Mouse (Mus musculus): Measurements from ENCODE around the gene Usp54.
"Not testable (repeated sequence)": the region's sequence is repeated elsewhere in the genome, so short reads cannot be mapped to it uniquely, and the experiment has no call there.

The Usp54 gene

DNA sequence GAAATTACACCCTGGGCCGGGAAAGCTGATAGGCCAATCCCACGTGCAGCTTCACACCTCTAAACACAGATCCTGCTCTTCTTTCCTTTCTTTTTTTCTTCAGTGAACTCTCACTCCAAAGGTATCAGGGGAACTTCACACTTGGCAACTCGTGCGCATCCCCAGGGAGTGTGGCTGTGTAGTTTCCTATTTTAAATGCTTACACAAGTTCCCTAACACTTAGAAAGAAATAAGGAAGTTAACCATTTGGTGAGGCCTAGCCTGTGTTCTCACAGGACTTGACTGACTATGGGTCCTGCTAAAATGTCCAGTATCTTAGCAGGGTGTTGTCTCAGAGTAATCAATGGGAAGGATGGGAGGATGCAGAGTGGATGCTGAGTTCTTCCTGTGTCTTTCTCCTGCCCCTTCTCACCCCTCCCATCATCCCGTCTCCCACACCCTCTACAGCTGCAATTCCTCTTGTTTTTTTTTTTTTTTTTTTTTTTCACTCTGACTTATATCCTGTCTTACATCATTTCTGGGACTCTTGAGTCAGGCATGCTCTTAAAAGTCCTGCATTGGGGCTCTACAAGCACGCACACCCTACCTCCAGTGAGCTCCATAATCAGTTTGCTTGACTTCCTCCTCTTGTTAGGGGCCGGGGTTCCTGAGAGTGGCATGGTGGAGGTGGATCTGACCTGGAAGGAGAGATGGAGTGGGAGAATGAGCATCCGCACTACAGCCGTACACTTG lies 14.0 kb upstream of the Usp54 start:
- DNase-seq = no peak

DNA sequence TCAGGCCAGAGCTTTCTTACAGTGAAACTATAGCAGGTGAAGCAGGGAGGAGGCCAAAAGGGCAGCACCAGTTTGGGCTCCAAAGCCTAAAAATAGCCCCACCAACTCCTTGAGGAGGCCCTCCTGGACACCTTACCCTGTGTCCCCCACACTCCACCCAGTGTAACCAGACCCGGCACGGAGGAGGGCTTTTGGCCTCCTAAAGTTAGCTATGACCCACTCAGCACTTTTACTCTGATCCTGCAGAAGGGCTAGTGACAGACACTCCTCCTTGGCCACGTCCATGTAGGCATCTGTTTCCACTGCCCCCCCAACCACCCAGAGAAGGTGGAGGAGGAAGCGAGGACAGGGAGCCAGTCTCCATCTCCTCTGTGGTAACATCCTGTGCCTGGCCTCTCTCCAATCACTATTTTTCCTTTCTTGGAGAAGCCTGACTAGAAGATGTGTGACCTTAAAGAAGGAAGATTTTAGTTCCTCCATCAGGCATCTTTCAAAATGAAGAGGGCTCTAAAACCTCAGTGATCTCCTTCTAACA lies 10.9 kb upstream of the Usp54 start:
- DNase-seq = no peak

DNA sequence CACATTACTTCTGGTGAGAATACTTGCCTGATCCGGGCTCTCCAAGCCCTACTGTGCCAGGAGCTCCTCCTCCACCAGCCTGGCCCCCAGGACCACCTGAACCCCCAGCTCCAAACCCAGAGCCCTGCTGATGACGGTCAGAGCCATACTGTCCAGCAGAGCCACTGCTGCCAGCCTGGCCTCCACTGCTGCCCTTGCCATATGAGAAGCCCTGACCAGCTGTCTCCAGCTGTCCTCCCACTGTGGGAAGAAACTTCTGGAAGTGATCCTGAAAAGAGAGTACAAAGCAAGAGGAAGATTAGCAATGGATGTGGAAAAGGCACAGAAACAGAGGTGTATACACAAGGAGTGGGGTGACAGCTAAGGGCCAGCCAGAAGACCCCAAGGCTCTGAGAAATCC lies 10.1 kb upstream of the Usp54 start:
- peak; percentile 48 for DNase-seq

DNA sequence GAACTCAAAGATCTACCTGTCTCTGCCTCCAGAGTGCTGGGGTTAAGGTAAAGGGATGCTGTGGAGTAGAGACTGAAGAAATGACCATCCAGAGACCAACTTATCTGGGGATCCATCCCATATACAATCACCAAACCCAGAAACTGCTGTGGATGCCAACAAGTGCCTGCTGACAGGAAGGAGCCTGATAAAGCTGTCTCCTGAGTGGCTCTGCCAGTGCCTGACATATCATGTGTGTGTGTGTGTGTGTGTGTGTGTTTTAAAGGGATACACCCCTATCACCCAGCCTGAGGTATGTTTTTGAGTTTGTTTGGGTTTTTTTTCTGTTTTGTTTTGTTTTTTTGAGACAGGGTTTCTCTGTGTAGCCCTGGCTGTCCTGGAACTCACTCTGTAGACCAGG lies 5.5 kb upstream of the Usp54 start:
- no peak for DNase-seq

DNA sequence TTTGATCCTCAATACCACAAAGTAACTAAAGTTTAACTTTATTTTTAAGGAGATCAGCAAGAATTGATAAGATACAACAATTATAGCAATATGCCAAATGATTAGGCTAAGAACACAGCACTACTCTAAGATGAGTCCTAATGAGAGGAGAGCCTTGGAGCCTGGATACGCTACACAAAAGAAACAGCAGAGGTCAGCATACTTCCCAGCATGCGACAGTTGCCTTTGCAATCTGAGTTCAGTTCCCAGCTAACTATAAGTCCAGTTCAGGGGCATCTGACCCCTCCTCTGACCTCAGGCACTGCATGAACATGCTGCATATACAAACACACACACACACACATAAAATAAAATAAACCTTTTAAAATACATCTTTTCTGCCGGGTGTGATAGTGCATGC lies 4.7 kb upstream of the Usp54 start:
- DNase-seq = no peak

DNA sequence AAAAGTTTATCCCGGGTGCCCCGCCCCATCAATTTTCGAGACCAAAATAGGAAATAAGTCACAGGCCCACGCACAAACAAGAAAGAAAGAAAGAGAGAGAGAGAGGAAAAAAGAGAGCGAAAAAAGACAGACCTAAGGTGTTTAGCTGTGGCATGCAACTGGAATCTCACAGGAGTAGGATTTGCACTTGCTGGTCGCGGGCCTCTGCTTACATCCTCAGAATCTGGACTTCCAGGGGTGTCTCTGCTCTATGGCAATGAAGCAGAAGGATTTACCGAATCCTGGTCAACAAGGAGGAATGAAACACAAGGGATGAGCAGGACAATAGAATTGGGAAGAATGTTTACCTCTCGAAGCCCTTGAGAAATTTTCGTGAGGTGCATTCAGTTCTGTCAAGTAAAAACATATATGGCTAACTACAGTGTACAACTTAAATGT lies 594 bp upstream of the Usp54 start:
- DNase-seq = no peak

DNA sequence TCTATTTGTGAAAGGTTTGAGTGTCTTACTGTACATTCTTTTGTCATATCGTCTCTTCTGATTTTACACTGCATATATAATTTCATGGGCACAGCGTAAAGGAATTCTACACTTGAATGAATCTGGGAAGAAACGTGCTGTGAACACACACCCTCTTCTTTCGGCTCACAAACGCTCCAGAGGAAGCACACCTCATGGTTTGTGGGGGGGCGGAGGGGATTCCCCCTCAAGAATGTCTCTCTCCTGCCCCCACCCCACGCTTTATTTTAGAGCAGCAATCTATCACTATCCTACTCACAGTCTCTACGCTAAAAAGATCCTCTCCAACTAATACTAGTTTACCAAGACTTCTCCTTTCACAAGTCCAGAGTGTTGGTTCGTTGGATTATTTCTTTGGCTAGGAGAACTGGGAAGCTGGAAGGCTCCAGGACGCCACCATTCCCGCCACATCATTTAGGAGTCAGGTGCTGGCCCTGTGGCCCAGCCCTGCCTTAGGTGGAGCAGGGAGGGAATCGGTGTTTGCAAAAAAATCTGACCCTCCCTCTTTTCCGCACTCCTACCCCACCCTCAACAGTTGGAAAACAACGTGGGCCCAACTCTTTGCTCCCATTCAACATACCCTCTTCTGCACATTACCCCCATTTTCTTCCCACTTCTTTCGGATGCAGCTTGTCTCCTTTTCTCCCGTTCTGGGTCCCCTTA lies 794 bp downstream of the Usp54 start:
- DNase-seq = no peak

DNA sequence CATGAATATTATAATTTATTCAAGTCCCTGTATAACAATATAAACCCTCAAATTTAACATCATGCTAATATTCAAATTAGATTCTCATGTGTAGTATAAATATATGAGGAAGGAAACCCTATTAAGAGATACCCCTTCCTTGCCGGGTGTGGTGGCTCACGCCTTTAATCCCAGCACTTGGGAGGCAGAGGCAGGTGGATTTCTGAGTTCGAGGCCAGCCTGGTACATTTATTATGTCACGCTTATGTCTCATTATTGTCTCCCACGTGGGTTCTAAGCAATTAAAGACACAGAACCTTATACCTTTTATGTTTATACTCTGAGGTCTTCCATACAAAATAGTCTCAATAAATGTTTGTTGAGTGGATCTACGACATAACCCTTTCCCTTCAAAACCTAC lies 2.2 kb downstream of the Usp54 start:
- DNase-seq = no peak

DNA sequence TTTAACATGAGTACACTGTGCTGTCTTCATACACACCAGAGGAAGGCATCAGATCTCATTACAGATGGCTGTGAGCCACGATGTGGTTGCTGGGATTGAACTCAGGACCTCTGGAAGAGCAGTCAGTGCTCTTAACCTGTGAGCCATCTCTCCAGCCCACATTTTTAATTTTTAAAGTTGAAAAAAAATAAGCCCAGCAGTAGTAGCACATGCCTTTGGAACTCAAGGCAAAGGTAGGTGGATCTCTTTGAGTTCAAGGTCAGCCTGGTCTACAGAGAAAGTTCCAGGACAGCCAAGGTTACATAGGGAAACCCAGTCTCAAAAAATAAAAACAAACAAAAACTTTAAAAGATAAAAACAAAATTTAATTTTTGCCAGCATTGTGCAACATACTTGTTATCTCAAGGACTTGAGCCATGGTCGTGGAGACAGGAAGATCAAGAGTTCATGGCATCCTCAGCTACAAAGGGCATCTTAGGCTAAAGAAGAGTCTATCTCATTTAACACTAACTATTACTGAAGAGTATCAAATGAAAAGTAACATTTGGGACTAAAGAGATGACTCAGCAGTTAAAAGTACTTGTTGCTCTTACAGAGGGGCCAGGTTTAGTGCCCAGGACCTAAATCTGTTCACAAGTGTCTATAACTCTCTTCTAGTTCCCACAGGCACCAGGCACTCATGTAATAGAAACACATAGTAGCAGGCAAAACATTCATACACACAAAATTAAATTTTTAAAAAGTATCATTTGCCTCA lies 2.9 kb downstream of the Usp54 start:
- no peak for DNase-seq

DNA sequence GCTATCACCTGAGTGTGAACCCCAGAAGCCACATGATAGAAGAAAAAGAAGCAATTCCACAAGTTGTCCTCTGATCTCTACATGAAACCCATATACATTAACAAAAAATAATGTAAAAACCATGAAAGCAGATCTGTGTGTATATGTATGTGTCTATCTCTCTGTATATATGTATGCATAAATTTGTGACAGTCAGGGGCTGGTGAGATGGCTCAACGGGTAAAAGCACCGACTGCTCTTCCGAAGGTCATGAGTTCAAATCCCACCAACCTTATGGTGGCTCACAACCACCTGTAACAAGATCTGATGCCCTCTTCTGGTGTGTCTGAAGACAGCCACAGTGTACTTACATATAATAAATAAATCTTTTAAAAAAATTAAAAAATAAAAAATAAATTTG lies 3.9 kb downstream of the Usp54 start:
- DNase-seq = not testable (repeated sequence)

DNA sequence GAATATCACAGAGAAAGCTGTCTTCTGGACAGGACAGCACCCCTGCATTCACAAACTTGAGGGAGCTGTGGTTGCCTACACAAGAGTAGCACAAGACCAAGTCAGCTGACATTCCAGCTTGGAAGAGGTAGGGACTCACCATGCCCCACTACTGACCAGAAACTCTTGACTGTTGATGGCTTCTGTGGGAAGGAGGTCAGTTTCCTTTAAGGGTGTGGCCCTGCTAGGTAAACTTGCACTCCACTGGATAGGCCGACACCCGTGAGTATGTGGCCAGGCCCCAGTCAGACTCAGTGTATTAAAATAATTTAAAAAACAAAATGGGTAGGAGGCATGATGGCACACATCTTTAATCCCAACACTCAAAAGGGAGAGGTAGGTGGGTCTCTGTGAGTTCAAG lies 5.3 kb downstream of the Usp54 start:
- no peak for DNase-seq

DNA sequence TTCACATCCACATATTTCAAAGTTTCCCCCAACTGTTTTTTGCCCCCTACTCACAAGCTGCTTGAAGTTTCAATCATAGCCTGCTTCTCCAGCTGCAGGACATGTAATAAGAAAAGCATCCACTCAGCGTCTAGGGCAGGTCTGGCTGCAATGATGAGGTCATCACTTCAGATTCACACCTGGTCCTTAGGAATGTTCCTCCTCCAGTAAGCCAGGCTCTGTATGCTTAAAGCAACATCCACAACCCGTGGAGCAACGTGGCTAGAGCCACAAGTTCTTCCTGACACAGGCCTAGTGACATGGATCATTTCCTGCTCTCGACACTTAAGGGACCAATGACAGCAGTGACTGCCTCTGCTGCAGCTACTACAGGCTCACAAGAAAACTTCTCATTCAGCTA lies 9.6 kb downstream of the Usp54 start:
- DNase-seq = no peak

DNA sequence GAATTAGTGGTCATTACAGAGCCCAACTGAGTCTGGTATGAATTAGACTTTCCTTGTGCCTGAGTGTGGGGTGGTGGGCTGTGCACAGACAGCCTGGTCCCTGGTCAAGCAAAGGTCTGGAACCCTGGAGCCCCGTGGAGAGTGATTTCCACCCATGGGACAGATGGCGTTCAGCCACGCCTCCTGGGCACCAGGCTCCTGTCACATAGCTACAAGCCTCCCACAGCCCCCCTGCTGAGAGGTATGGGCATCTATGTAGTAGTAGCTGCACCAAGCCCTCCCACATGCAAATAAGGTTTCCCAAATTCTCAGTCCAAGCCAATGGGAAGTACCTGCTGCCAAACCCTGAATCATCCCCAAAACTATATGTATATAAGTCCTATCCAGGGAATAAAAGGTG lies 13.9 kb downstream of the Usp54 start:
- no peak for DNase-seq

DNA sequence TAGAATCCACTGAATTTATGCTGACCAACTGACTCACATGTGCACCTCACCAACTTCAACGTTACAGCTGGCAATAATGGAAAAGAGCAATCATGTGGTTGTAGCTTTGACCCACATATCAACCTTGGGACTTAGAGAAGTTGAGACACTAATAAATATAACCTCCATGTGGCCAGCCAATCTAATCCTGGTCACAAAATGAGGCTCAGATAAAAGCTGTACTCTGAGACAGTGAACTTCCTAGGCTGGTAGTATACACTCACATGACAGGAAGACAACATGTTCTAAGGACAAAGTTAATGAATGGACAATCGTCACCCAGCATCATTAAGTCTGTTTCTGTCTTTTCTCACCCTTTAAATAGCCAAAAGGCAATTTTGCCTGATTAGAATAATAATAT lies 14.4 kb downstream of the Usp54 start:
- DNase-seq = no peak

DNA sequence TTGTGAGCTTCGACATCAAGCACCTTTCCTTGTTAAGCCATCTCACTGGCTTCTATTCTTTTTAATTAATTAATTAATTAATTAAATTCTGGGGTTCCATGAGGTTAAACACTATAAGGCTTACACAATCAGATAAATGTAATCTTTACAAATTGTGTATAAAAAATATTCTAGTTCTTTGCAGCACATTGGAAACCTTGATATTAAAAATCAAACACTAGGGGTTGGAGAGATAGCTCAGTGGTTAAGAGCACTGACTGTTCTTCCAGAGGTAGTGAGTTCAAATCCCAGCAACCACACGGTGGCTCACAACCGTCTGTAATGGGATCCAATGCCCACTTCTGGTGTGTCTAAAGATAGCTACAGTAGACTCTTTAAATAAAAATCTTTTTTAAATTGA lies 18.0 kb downstream of the Usp54 start:
- no peak for DNase-seq

DNA sequence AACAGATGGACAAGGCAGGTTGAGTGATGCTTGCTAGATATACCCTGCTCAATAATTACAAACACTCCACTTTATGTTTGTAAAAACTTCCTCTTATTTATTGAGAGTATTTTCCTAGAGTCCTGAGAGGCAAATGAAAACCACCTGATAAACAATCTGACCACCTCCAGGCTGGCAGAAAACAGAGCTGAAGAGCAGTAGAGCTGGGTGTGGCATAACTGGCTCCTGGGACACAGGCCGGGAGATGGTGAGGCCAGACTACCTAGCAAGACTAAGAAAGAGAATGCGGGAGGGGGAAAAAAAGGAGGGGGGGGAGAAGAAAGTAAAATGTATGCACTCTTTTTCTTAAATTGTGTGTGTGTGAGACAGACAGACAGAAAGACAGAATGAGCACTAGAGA lies 18.5 kb downstream of the Usp54 start:
- DNase-seq = no peak

DNA sequence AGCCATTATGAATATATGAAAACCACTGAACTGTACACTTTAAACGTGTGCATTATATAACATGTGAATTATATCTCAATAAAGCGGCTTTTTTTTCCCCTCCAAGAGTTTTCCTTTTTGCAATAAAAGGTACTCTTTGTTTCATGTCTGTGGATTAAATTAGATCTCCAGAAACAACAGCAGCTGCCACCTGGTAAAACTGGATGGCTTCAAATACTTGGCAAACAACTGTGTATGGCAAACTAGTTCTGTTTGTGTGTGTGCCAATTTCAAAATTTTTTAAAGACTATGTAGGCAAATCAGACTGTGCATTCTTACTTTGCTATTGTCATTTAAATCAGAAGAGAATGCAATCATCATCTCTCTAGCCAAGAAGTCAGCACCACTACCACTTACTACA lies 19.0 kb downstream of the Usp54 start:
- DNase-seq = no peak

DNA sequence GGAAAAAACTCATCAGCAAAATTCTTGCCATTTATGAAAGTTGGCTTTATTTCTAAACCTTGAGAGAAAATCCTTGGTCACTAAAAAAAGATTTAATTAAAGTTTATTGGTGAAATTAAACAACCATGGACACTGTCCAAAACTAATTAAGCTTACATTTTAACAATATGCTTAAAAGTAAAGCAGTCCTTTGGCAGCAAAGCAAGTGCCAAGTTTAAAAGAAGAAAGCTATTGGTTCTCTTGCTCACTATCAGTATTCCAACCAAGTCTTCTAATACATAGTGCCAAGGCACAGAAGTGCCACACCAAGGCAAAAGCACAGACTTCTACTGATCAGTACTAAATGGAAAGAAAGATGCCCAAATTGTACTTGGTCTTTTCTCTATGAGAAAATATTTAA lies 21.7 kb downstream of the Usp54 start:
- DNase-seq = no peak

DNA sequence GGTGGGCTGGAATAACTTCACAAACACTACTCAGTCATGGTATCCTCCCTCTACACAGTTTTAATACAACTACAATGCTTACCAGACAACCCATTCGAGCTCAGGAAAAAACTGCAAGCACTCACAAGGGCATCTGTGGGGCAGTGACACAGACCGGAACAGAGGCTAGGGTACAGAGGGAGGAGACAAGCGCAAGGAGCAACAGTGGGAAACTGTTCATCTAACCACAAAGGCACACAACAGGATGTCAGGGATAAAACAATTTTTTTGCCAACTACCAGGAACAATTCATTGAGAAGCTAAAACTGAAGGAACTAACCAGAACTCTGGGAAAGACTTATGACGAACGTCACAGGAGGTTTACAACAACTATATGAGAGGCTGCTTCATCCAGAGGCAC lies 22.7 kb downstream of the Usp54 start:
- DNase-seq = peak; percentile 26

DNA sequence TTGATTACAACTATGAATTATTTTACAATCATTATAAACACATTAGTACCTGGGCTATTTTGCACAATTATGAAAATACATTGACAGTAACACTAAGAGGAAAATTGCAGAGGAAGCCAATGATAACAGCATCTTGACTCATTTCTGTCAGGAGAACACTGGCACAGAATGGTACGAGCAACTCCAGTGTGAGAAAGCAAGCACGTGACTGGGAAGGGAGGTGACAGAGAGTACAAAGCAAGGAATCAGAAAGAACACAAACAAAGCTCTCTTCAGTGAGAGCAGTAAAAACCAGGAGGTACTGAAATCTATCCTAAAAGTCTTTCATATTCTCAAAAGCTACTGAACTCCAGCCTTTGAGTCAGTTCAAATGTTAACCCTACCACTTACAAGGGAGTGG lies 24.4 kb downstream of the Usp54 start:
- peak; percentile 41 for DNase-seq

DNA sequence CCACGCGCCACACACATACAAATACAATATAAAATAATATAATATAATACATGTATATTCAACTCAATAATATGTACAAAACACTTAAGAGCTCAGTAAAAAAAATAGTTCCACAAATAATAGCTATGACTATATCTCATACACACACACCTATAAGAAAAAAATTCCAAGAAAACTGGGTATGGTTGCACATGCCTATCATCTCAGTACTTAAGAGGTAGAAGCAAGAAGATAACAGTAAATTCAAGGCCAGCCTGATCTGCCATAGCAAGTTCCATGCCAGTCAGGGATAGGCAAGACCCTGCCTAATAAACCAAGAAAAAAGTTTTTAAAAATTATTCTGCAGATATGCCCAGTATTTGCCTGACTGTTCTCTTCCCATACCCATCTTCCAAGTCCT lies 25.8 kb downstream of the Usp54 start:
- DNase-seq = no peak

DNA sequence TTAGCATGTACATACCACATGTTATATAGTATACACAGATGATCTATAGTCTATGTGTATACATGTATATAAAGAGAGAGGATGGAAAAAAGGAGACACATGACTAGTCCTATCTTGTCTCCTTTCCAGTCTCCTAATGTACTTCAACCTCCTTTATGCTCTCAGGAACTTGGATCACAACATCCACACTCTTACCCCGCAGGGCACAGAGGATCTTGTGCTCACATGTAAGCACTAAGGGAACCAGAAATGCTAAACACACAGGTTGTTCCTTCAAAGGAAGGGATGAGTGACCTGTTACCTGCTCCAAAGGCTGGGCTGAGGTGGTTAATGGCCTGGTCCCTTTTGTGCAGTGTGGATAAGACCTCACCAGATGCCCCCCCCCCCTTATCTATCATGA lies 28.0 kb downstream of the Usp54 start:
- DNase-seq = no peak

DNA sequence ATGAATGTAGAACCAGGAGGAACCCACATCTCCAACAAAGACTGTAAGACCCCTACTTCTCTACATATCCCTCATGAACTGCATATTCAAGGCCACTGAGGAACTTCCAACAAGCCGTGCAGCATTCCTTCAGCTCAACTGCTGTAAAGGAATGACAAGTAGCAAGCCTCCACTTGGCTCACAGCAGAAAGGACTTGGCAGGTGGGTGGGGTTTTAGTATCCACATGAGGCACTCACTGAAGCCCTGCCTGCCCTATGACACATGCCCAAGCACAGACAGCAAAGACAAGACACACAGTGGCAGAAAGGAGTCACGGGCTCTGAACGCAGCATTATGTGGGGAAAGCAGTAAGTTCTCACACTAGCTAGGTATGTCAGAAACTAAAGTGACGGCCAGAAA lies 30.7 kb downstream of the Usp54 start:
- peak; percentile 60 for DNase-seq

DNA sequence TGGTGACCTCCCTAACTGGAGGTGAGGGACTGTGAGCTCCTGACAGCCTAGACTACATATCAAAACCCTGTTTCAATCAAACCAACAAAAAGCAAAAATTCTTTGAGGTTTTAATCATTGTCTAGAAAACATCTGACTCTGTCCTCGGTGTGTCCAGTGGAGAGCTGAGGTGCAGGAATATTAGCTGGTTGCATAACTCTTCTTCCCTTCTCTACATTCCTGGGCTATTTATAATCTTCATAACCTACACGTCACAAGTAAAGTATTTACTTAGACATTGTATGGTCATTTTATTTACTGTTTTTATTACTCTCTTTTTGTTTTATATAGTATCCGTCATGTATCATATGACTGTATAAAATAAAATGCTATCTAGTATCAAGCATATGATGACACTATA lies 31.3 kb downstream of the Usp54 start:
- no peak for DNase-seq
